Mouse (Mus musculus): ENCODE measurements around the gene Maip1. TPM values are rescaled to one million over a fixed set of nuclear protein-coding genes. Genes with fewer than 3 reads are reported as not detected.

Gene Maip1
- polyA plus RNA-seq (2014; fragmentation: Nextera tagmentation; extraction: Ambion mirVana), result 16.0 and 16.8 TPM in 2 replicates

- Histone ChIP-seq H3K36me3 (ENCODE audit: control insufficient read depth, insufficient read depth, low read length) (peaks cover 11% of the 10 kb centered on the region), H3K9ac (ENCODE audit: low read depth, low read length) (peak within 1 kb of the TSS; percentile 92), H3K27me3 (replicated peaks; ENCODE audit: control insufficient read depth, insufficient read depth, low read length) (no peaks in the 10 kb centered on the region), H3K4me2 (ENCODE audit: low read depth, low read length) (peak within 1 kb of the TSS; percentile 89), H3K4me1 (ENCODE audit: control insufficient read depth, insufficient read depth, low read length) (peaks cover 28% of the 10 kb centered on the region), H3K9me3 (ENCODE audit: control insufficient read depth, low read length) (no peaks in the 10 kb centered on the region), H3K27ac (replicated peaks; ENCODE audit: low read depth, low read length) (peak within 1 kb of the TSS; percentile 96), H3K4me3 (ENCODE audit: low read depth, low read length) (peak within 1 kb of the TSS; percentile 96)
- under 1% methylated on average over 36 of the region's 72 CpGs for WGBS
- DNase-seq (ENCODE audit: low spot score), result peak; percentile 88
- ATAC-seq (ENCODE audit: low read depth), result peak; percentile 93
These were observed at the start of gene Maip1, which contains the start of gene Tyw5 for GRCm38 (mm10) chr1:57406187-57407151. Maip1 (plus strand) TSS chr1:57406328. Tyw5 (minus strand) TSS chr1:57407101.

DNA sequence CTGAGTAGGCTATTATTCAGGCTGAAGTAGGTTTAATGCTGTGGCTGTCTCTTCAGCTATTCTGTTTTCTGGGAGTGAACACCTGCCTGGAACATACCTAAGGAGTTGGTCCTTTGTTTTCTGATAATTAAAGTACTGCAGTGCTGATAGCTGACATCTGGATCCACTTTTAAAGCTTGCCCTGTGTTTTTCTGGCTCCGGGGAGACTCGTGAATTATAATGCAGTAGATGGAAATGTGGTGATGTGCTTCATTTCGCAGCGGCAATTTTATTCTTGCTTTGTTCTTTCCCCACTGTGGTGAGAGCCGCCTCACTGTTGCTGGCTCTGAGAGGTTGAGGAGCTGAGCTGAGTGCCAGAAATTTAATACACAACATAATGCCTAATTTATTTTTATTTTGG lies 47.6 kb upstream of the Maip1 start:
- Histone ChIP-seq H3K27ac (replicated peaks; ENCODE audit: low read depth, low read length) (no peak overlapping the region), H3K4me3 (ENCODE audit: low read depth, low read length) (no peak overlapping the region), H3K9me3 (ENCODE audit: control insufficient read depth, low read length) (no peaks in the 10 kb centered on the region), H3K4me1 (ENCODE audit: control insufficient read depth, insufficient read depth, low read length) (no peaks in the 10 kb centered on the region), H3K27me3 (replicated peaks; ENCODE audit: control insufficient read depth, insufficient read depth, low read length) (no peaks in the 10 kb centered on the region), H3K9ac (ENCODE audit: low read depth, low read length) (no peak overlapping the region), H3K36me3 (ENCODE audit: control insufficient read depth, insufficient read depth, low read length) (no peaks in the 10 kb centered on the region), H3K4me2 (ENCODE audit: low read depth, low read length) (no peak overlapping the region)
- peak; percentile 71 for DNase-seq (ENCODE audit: low spot score)
- 29% methylated on average over 5 of the region's 5 CpGs for WGBS
- no peak for ATAC-seq (ENCODE audit: low read depth)

DNA sequence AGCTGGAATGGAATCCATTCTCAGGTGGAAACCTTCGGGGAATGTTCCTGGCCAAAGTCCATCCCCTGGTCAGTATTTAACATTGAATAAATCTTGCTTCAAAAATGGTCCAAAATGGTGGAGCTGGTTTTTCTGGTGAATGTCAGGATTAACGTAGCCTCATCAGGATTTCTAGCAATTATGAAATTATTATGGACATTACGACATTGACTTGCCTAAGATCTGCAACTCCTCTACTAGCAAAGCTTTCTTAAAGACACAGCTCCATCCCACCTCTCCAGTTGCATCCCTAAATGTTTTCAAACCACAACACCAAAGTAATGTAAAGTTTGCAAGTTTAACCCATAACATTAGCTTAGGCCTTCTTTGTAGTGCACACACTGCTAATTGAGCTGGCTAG lies 38.7 kb upstream of the Maip1 start:
- Histone ChIP-seq H3K9me3 (ENCODE audit: control insufficient read depth, low read length) (no peaks in the 10 kb centered on the region), H3K36me3 (ENCODE audit: control insufficient read depth, insufficient read depth, low read length) (no peaks in the 10 kb centered on the region), H3K4me2 (ENCODE audit: low read depth, low read length) (no peak overlapping the region), H3K27ac (replicated peaks; ENCODE audit: low read depth, low read length) (no peak overlapping the region), H3K9ac (ENCODE audit: low read depth, low read length) (no peak overlapping the region), H3K27me3 (replicated peaks; ENCODE audit: control insufficient read depth, insufficient read depth, low read length) (no peaks in the 10 kb centered on the region), H3K4me3 (ENCODE audit: low read depth, low read length) (no peak overlapping the region), H3K4me1 (ENCODE audit: control insufficient read depth, insufficient read depth, low read length) (no peaks in the 10 kb centered on the region)
- no peak for ATAC-seq (ENCODE audit: low read depth)
- DNase-seq (ENCODE audit: low spot score), result no peak
- 89% methylated on average over 3 of the region's 3 CpGs for WGBS

DNA sequence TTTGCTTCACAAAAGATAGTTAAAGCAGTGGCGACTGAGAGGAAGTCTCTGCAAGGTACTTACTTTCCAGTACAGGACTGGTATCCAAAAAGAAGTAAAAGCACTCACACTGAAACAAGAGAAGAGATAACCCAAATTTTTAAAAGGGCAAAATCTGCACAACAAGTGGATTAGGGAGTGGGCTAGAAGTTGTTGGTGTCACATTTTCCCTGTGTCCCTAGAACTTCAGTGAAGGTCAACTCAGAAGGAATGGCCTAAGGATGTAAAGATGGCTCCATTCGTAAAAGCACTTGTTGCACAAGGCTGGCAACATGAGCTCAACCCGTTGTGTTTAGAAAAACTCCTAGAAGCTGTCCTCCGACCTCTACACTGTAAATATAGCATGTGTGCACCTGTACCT lies 37.0 kb upstream of the Maip1 start:
- 80% methylated on average over 4 of the region's 4 CpGs for WGBS

DNA sequence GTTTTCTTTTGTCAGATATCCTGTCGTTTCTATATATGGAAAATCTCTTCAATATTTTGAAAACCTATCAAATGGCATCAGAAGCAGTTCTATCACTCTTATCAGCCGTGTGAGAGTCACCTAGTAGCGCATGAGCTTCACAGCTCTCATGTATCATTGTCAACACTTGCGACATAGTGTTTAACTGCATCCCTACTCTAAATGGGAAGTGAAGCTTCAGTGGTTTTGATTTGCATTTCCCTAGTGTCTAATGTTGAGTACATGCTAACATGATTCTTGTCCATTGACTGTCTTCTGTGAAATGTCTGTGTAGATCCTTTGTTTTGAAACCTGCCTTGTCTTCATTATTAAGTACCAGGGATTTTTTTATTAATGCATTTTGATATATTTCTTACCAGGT lies 35.7 kb upstream of the Maip1 start:
- Histone ChIP-seq H3K4me2 (ENCODE audit: low read depth, low read length) (no peak overlapping the region), H3K9me3 (ENCODE audit: control insufficient read depth, low read length) (no peaks in the 10 kb centered on the region), H3K4me1 (ENCODE audit: control insufficient read depth, insufficient read depth, low read length) (no peaks in the 10 kb centered on the region), H3K9ac (ENCODE audit: low read depth, low read length) (no peak overlapping the region), H3K36me3 (ENCODE audit: control insufficient read depth, insufficient read depth, low read length) (no peaks in the 10 kb centered on the region), H3K27ac (replicated peaks; ENCODE audit: low read depth, low read length) (no peak overlapping the region), H3K27me3 (replicated peaks; ENCODE audit: control insufficient read depth, insufficient read depth, low read length) (no peaks in the 10 kb centered on the region), H3K4me3 (ENCODE audit: low read depth, low read length) (no peak overlapping the region)
- DNase-seq (ENCODE audit: low spot score) (no peak), ATAC-seq (ENCODE audit: low read depth) (no peak)
- WGBS, result 82% methylated on average over 4 of the region's 4 CpGs

More for the DNA sequence above, 37.0 kb upstream of the Maip1 start:
- Histone ChIP-seq H3K36me3 (ENCODE audit: control insufficient read depth, insufficient read depth, low read length) (no peaks in the 10 kb centered on the region), H3K9me3 (ENCODE audit: control insufficient read depth, low read length) (no peaks in the 10 kb centered on the region), H3K4me2 (ENCODE audit: low read depth, low read length) (no peak overlapping the region), H3K9ac (ENCODE audit: low read depth, low read length) (no peak overlapping the region), H3K27ac (replicated peaks; ENCODE audit: low read depth, low read length) (no peak overlapping the region), H3K4me1 (ENCODE audit: control insufficient read depth, insufficient read depth, low read length) (no peaks in the 10 kb centered on the region), H3K4me3 (ENCODE audit: low read depth, low read length) (no peak overlapping the region), H3K27me3 (replicated peaks; ENCODE audit: control insufficient read depth, insufficient read depth, low read length) (no peaks in the 10 kb centered on the region)
- ATAC-seq (ENCODE audit: low read depth) (no peak), DNase-seq (ENCODE audit: low spot score) (no peak)

- no peak overlapping the region for H3K4me3 ChIP-seq (ENCODE audit: low read depth, low read length)
- peaks cover 6% of the 10 kb centered on the region; the same call in 1 of the 2 replicates for H3K4me1 ChIP-seq (ENCODE audit: control insufficient read depth, insufficient read depth, low read length)
- 88% methylated on average over 2 of the region's 2 CpGs for WGBS
- ATAC-seq (ENCODE audit: low read depth) (no peak), DNase-seq (ENCODE audit: low spot score) (no peak)
- H3K9ac ChIP-seq (ENCODE audit: low read depth, low read length), result no peak overlapping the region
- no peaks in the 10 kb centered on the region for H3K27me3 ChIP-seq (replicated peaks; ENCODE audit: control insufficient read depth, insufficient read depth, low read length)
- H3K27ac ChIP-seq (replicated peaks; ENCODE audit: low read depth, low read length), result no peak overlapping the region
- no peaks in the 10 kb centered on the region for H3K9me3 ChIP-seq (ENCODE audit: control insufficient read depth, low read length)
- no peak overlapping the region for H3K4me2 ChIP-seq (ENCODE audit: low read depth, low read length)
- H3K36me3 ChIP-seq (ENCODE audit: control insufficient read depth, insufficient read depth, low read length), result no peaks in the 10 kb centered on the region
These were observed 30.9 kb upstream of the Maip1 start for GRCm38 (mm10) chr1:57375276-57375675.

DNA sequence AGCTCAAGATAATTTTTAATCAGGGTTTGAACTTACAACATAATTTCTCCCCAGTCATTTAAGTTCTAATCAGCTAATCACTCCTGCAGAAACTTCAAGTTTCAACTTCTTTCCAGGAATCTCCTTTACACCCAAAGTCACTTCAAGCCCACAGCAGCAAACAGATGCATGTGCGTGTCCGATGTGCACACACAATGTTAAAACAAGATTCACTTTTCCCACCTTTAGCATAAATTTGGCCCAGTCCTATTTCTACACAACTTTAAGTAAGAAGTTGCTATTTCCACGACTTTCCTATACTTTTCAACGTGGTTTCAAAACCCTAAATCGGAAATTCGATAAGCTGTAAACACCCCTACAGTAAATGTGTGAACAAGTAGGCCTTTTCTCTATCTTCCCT lies 29.3 kb upstream of the Maip1 start:
- peak overlapping the region; percentile 90 for H3K4me3 ChIP-seq (ENCODE audit: low read depth, low read length)
- H3K27me3 ChIP-seq (replicated peaks; ENCODE audit: control insufficient read depth, insufficient read depth, low read length), result no peaks in the 10 kb centered on the region
- H3K4me1 ChIP-seq (ENCODE audit: control insufficient read depth, insufficient read depth, low read length), result peaks cover 6% of the 10 kb centered on the region; the same call in 1 of the 2 replicates
- no peak overlapping the region for H3K27ac ChIP-seq (replicated peaks; ENCODE audit: low read depth, low read length)
- 62% methylated on average over 6 of the region's 6 CpGs for WGBS
- DNase-seq (ENCODE audit: low spot score) (no peak), ATAC-seq (ENCODE audit: low read depth) (no peak)
- no peaks in the 10 kb centered on the region for H3K36me3 ChIP-seq (ENCODE audit: control insufficient read depth, insufficient read depth, low read length)
- H3K4me2 ChIP-seq (ENCODE audit: low read depth, low read length), result peak overlapping the region; percentile 95
- H3K9ac ChIP-seq (ENCODE audit: low read depth, low read length), result no peak overlapping the region; the same call in 1 of the 2 replicates
- H3K9me3 ChIP-seq (ENCODE audit: control insufficient read depth, low read length), result no peaks in the 10 kb centered on the region

GRCm38 (mm10) chr1:57377376-57378341 lies 28.5 kb upstream of the Maip1 start, which contains the start of gene 1700066M21Rik:
1700066M21Rik (plus strand) TSS chr1:57377620.
- H3K27me3 ChIP-seq (replicated peaks; ENCODE audit: control insufficient read depth, insufficient read depth, low read length), result no peaks in the 10 kb centered on the region
- peak within 1 kb of the TSS; percentile 89 for H3K9ac ChIP-seq (ENCODE audit: low read depth, low read length)
- peak within 1 kb of the TSS; percentile 95 for H3K4me2 ChIP-seq (ENCODE audit: low read depth, low read length)
- no peaks in the 10 kb centered on the region for H3K9me3 ChIP-seq (ENCODE audit: control insufficient read depth, low read length)
- H3K27ac ChIP-seq (replicated peaks; ENCODE audit: low read depth, low read length), result peak within 1 kb of the TSS; percentile 75
- ATAC-seq (ENCODE audit: low read depth), result peak; percentile 98
- H3K4me1 ChIP-seq (ENCODE audit: control insufficient read depth, insufficient read depth, low read length), result peaks cover 6% of the 10 kb centered on the region; the same call in 1 of the 2 replicates
- DNase-seq (ENCODE audit: low spot score), result peak; percentile 95
- no peaks in the 10 kb centered on the region for H3K36me3 ChIP-seq (ENCODE audit: control insufficient read depth, insufficient read depth, low read length)
- peak within 1 kb of the TSS; percentile 90 for H3K4me3 ChIP-seq (ENCODE audit: low read depth, low read length)
- under 1% methylated on average over 48 of the region's 81 CpGs for WGBS
